Mouse (Mus musculus) MEL (cell line): ENCODE measurements around the gene Rbp2.

Experiments
- GATA1 ChIP-seq: IDR thresholded peaks from 2 replicates; pipeline ENCODE4 v1.6.1; 2011; ENCODE audit warnings: low read depth, low read length, improper control_type of control experiment
- KAT2A ChIP-seq: conservative IDR thresholded peaks from 2 replicates; pipeline ENCODE4 v1.6.1; 2012; ENCODE audit warnings: low read depth, low read length, improper control_type of control experiment, inconsistent platforms
- POLR2A ChIP-seq, 2 experiments: IDR thresholded peaks; 2 replicates each; pipeline ENCODE4 v1.6.1; 2011 to 2012; ENCODE audit warnings: low read length in 2 of 2, mild to moderate bottlenecking in 2 of 2, control low read depth in 1 of 2, improper control_type of control experiment in 1 of 2, low read depth in 1 of 2, moderate library complexity in 1 of 2; ENCODE audit not compliant: control insufficient read depth in 1 of 2, insufficient read depth in 1 of 2, poor library complexity in 1 of 2
- ZKSCAN1 ChIP-seq: IDR thresholded peaks from 2 replicates; pipeline ENCODE4 v1.6.1; 2012; ENCODE audit warnings: low read depth, mild to moderate bottlenecking, inconsistent platforms, low read length, improper control_type of control experiment, moderate library complexity

DNA sequence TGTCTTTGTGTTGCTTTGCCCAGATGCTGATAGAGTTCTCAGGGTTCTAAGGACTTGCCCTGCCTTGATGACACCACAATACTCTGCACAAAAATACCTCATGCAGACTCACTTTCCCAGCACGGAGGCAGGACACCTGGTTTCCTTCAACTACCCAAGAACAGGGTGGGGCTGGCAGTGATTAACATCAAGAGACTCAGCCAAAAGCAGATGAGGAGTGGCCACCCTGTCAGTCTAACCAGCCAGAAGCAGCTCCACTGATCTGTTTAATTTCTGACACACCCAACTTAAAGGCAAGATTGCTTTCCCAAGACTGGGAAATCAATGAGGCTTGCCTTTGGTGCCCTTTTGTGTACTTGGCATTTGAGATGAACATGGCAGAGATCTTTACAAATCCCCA is 6.9 kb downstream of the Rbp2 start:
- TF ChIP-seq KAT2A = no peak
- TF ChIP-seq POLR2A (IDR thresholded peaks at IDR 0.05; ENCODE audit: control insufficient read depth in 1 of 2, insufficient read depth in 1 of 2, low read depth in 1 of 2, low read length in 2 of 2, poor library complexity in 1 of 2) = no peak
- no peak for TF ChIP-seq ZKSCAN1
- TF ChIP-seq GATA1 = no peak
